8 mouse cellular contexts compared by ENCODE assay signal in the genomic region with DNA sequence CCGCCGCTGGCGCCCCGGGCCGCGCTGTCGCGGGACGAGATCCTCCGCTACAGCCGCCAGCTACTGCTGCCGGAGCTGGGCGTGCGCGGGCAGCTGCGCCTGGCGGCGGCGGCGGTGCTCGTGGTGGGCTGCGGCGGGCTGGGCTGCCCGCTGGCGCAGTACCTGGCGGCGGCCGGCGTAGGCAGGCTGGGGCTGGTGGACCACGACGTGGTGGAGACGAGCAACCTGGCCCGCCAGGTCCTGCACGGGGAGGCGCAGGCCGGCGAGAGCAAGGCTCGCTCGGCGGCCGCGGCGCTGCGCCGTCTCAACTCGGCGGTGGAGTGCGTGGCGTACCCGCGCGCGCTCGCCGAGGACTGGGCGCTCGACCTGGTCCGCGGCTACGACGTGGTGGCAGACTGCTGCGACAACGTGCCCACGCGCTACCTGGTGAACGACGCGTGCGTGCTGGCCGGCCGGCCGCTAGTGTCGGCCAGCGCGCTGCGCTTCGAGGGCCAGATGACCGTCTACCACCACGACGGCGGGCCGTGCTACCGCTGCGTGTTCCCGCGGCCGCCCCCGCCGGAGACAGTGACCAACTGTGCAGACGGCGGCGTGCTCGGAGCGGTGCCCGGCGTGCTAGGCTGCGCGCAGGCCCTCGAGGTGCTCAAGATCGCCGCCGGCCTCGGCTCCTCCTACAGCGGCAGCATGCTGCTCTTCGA. TPM values are rescaled to one million over a fixed set of nuclear protein-coding genes. Genes with fewer than 3 reads are reported as not detected.
DNase-seq lines count a peak whose midpoint lies in the region; ATAC-seq and TF ChIP-seq lines count a peak whose summit lies in the region.

No protein-coding gene starts in this region.

- peak overlapping the region; percentile 100 for H3K27ac ChIP-seq in layer of hippocampus, adult 2 months
- H3K27ac ChIP-seq in embryonic facial prominence, embryonic 13.5 days = peak overlapping the region; percentile 88
- peak overlapping the region; percentile 95 for H3K27ac ChIP-seq in lung, embryonic 14.5 days (ENCODE audit: low read depth)
- H3K27ac ChIP-seq in olfactory bulb, adult 2 months (ENCODE audit: insufficient read depth, low read depth, low read length) = peak overlapping the region; percentile 98; the same call in 1 of the 2 replicates

- no peaks in the 10 kb centered on the region for H3K9me3 ChIP-seq in embryonic facial prominence, embryonic 13.5 days
- no peaks in the 10 kb centered on the region for H3K9me3 ChIP-seq in lung, embryonic 14.5 days (ENCODE audit: low read depth, low read length)

- H3K4me3 ChIP-seq in layer of hippocampus, adult 2 months = peak overlapping the region; percentile 98
- peak overlapping the region; percentile 100 for H3K4me3 ChIP-seq in embryonic facial prominence, embryonic 13.5 days
- H3K4me3 ChIP-seq in lung, embryonic 14.5 days (ENCODE audit: low read depth, low read length) = peak overlapping the region; percentile 100
- peak overlapping the region; percentile 65 for H3K4me3 ChIP-seq in olfactory bulb, adult 2 months (ENCODE audit: insufficient read depth, low read depth, low read length)

- no peak for DNase-seq in layer of hippocampus, adult 2 months (ENCODE audit: low spot score in 2 of 2)
- DNase-seq in layer of hippocampus, postnatal 25 days (ENCODE audit: extremely low spot score in 1 of 2, low spot score in 1 of 2) = no peak
- DNase-seq in adrenal gland, postnatal 14 days = peak; percentile 63
- DNase-seq in induced T-regulatory cell, adult 2 months (ENCODE audit: low read depth) = peak; percentile 48
- peak; percentile 15 for DNase-seq in lung, embryonic 14.5 days
- DNase-seq in spleen, postnatal 14 days (ENCODE audit: low spot score in 2 of 2) = no peak

- no peak for TF ChIP-seq CTCF in layer of hippocampus, adult 2 months (conservative IDR thresholded peaks at IDR 0.05)
- no peak for TF ChIP-seq CTCF in lung, embryonic 14.5 days (IDR thresholded peaks at IDR 0.05; ENCODE audit: low read depth)
- no peak for TF ChIP-seq CTCF in olfactory bulb, adult 2 months (IDR thresholded peaks at IDR 0.05; ENCODE audit: insufficient read depth, low read depth, low read length)

- WGBS in embryonic facial prominence, embryonic 13.5 days = 4% methylated on average over 91 of the region's 105 CpGs
- 1% methylated on average over 88 of the region's 105 CpGs for WGBS in lung, embryonic 14.5 days
- WGBS in olfactory bulb, adult 2 months = 2% methylated on average over 105 of the region's 105 CpGs

- ATAC-seq in embryonic facial prominence, embryonic 13.5 days (ENCODE audit: insufficient number of reproducible peaks, insufficient read depth, low FRiP score, low TSS enrichment, low read depth) = peak; percentile 5; the same call in 1 of the 2 replicates
- peak; percentile 65 for ATAC-seq in lung, embryonic 14.5 days (ENCODE audit: insufficient read depth)

- H3K36me3 ChIP-seq in embryonic facial prominence, embryonic 13.5 days = peaks cover 24% of the 10 kb centered on the region
- H3K36me3 ChIP-seq in lung, embryonic 14.5 days (ENCODE audit: insufficient read depth) = peaks cover 43% of the 10 kb centered on the region

- H3K4me2 ChIP-seq in embryonic facial prominence, embryonic 13.5 days = peak overlapping the region; percentile 100
- H3K4me2 ChIP-seq in lung, embryonic 14.5 days = peak overlapping the region; percentile 99

- H3K27me3 ChIP-seq in embryonic facial prominence, embryonic 13.5 days = no peaks in the 10 kb centered on the region
- H3K27me3 ChIP-seq in lung, embryonic 14.5 days (ENCODE audit: insufficient read depth, low read length) = no peaks in the 10 kb centered on the region

- TF ChIP-seq POLR2A in olfactory bulb, adult 2 months (IDR thresholded peaks at IDR 0.05; ENCODE audit: insufficient read depth, low read depth, low read length) = no peak

- H3K9ac ChIP-seq in embryonic facial prominence, embryonic 13.5 days = peak overlapping the region; percentile 96
- H3K9ac ChIP-seq in lung, embryonic 14.5 days = peak overlapping the region; percentile 92

- H3K4me1 ChIP-seq in embryonic facial prominence, embryonic 13.5 days = peaks cover 32% of the 10 kb centered on the region
- peaks cover 14% of the 10 kb centered on the region; the same call in 1 of the 2 replicates for H3K4me1 ChIP-seq in lung, embryonic 14.5 days (ENCODE audit: insufficient read depth)
- peaks cover 16% of the 10 kb centered on the region for H3K4me1 ChIP-seq in olfactory bulb, adult 2 months (ENCODE audit: control insufficient read depth, insufficient read depth, low read length)

RNA-seq across cellular contexts. Expression of a gene that starts 0.5 kb away (rescaled TPM):
- 10 to 100 TPM; 20.7 to 20.9 TPM for total RNA-seq in layer of hippocampus, adult 2 months (2021)
- 10 to 100 TPM; 17.1 to 17.7 TPM for total RNA-seq in layer of hippocampus, postnatal 25 days (2021)
- 11.9 and 12.2 TPM in 2 replicates for total RNA-seq in adrenal gland, postnatal 14 days (2021)
- 7.5 and 7.6 TPM in 2 replicates for polyA plus RNA-seq in embryonic facial prominence, embryonic 13.5 days (2015; fragmentation: Nextera tagmentation; extraction: Ambion mirVana)
- 7.7 and 10.0 TPM in 2 replicates for polyA plus RNA-seq in lung, embryonic 14.5 days (2014; fragmentation: Nextera tagmentation; extraction: Ambion mirVana)
- polyA plus RNA-seq in olfactory bulb, adult 2 months (2012; ENCODE audit: insufficient read depth, insufficient read length, low replicate concordance, missing spikeins) = not detected in 2 replicates

RNA-seq across cellular contexts. Expression of a gene that starts 0.5 kb away (rescaled TPM):
- total RNA-seq in layer of hippocampus, adult 2 months (2021) = 10 to 100 TPM; 56.9 to 69.9 TPM
- 10 to 100 TPM; 68.7 to 71.0 TPM for total RNA-seq in layer of hippocampus, postnatal 25 days (2021)
- total RNA-seq in adrenal gland, postnatal 14 days (2021) = 116 and 126 TPM in 2 replicates
- polyA plus RNA-seq in embryonic facial prominence, embryonic 13.5 days (2015; fragmentation: Nextera tagmentation; extraction: Ambion mirVana) = 96.6 and 99.5 TPM in 2 replicates
- polyA plus RNA-seq in lung, embryonic 14.5 days (2014; fragmentation: Nextera tagmentation; extraction: Ambion mirVana) = 81.4 and 84.6 TPM in 2 replicates
- 686 TPM in 1 of 2 replicates, not detected in the other for polyA plus RNA-seq in olfactory bulb, adult 2 months (2012; ENCODE audit: insufficient read depth, insufficient read length, low replicate concordance, missing spikeins)

RNA-seq across cellular contexts. Expression of a gene that starts 0.8 kb away (rescaled TPM):
- 10 to 100 TPM; 29.4 to 34.4 TPM for total RNA-seq in layer of hippocampus, adult 2 months (2021)
- 10 to 100 TPM; 26.9 to 32.7 TPM for total RNA-seq in layer of hippocampus, postnatal 25 days (2021)
- 25.8 and 28.0 TPM in 2 replicates for total RNA-seq in adrenal gland, postnatal 14 days (2021)
- polyA plus RNA-seq in embryonic facial prominence, embryonic 13.5 days (2015; fragmentation: Nextera tagmentation; extraction: Ambion mirVana) = 26.0 and 29.3 TPM in 2 replicates
- polyA plus RNA-seq in lung, embryonic 14.5 days (2014; fragmentation: Nextera tagmentation; extraction: Ambion mirVana) = 23.1 and 24.7 TPM in 2 replicates
- polyA plus RNA-seq in olfactory bulb, adult 2 months (2012; ENCODE audit: insufficient read depth, insufficient read length, low replicate concordance, missing spikeins) = not detected in 2 replicates

RNA-seq across cellular contexts. Expression of a gene that starts 24.0 kb away (rescaled TPM):
- total RNA-seq in layer of hippocampus, adult 2 months (2021) = 10 to 100 TPM; 90.5 to 96.3 TPM
- total RNA-seq in layer of hippocampus, postnatal 25 days (2021) = 100 to 1,000 TPM in 1 of 2 experiments, 10 to 100 TPM in 1; 78.3 to 102 TPM
- 48.9 and 51.8 TPM in 2 replicates for total RNA-seq in adrenal gland, postnatal 14 days (2021)
- 3.1 and 3.9 TPM in 2 replicates for polyA plus RNA-seq in embryonic facial prominence, embryonic 13.5 days (2015; fragmentation: Nextera tagmentation; extraction: Ambion mirVana)
- 12.4 and 16.2 TPM in 2 replicates for polyA plus RNA-seq in lung, embryonic 14.5 days (2014; fragmentation: Nextera tagmentation; extraction: Ambion mirVana)
- polyA plus RNA-seq in olfactory bulb, adult 2 months (2012; ENCODE audit: insufficient read depth, insufficient read length, low replicate concordance, missing spikeins) = 82.3 TPM in 1 of 2 replicates, not detected in the other

RNA-seq across cellular contexts. Expression of a gene that starts 50.6 kb away (rescaled TPM):
- 10 to 100 TPM; 37.9 to 39.8 TPM for total RNA-seq in layer of hippocampus, adult 2 months (2021)
- 10 to 100 TPM; 38.0 to 38.6 TPM for total RNA-seq in layer of hippocampus, postnatal 25 days (2021)
- total RNA-seq in adrenal gland, postnatal 14 days (2021) = 0.08 TPM in 1 of 2 replicates, not detected in the other
- polyA plus RNA-seq in embryonic facial prominence, embryonic 13.5 days (2015; fragmentation: Nextera tagmentation; extraction: Ambion mirVana) = 2.1 and 2.2 TPM in 2 replicates
- polyA plus RNA-seq in lung, embryonic 14.5 days (2014; fragmentation: Nextera tagmentation; extraction: Ambion mirVana) = 0.14 and 0.83 TPM in 2 replicates
- not detected in 2 replicates for polyA plus RNA-seq in olfactory bulb, adult 2 months (2012; ENCODE audit: insufficient read depth, insufficient read length, low replicate concordance, missing spikeins)

Comparison
In these comparisons a context has a peak if more than half of its experiments do, and no peak if none do; other contexts are left out.
1. DNase-seq: peak in adrenal gland, postnatal 14 days (single experiment), induced T-regulatory cell, adult 2 months (single experiment) and lung, embryonic 14.5 days (single experiment); none in layer of hippocampus, adult 2 months (0 of 2), layer of hippocampus, postnatal 25 days (0 of 2) and spleen, postnatal 14 days (0 of 2).
2. Peak in every context shown above with its lines, with median percentiles within 50 percentile points of each other: H3K27ac ChIP-seq and H3K4me3 ChIP-seq.